In genomic region chr9:99685536-99686231, GRCm38 (mm10) we compare ENCODE assay signal across 32 mouse cellular contexts. TPM values are rescaled to one million over a fixed set of nuclear protein-coding genes. Genes with fewer than 3 reads are reported as not detected.
DNase-seq lines count a peak whose midpoint lies in the region; ATAC-seq and TF ChIP-seq lines count a peak whose summit lies in the region.
"Had no signal": no experiment of that assay in that cellular context is flagged by ENCODE, and none has a peak within 500 bp of the region (broad histone marks: within the 10 kb centered on the region; RNA-seq: fewer than 3 reads in every experiment).

No protein-coding gene starts in this region.

- 0 out of 2 replicates have a peak, but pooled peaks cover 2% of the 10 kb centered on the region for H3K36me3 ChIP-seq in lung, embryonic 15.5 days
- H3K36me3 ChIP-seq: embryonic facial prominence, embryonic 13.5 days; forebrain, embryonic 12.5 days; limb, embryonic 13.5 days; midbrain, embryonic 13.5 days had no signal

- no peaks in the 10 kb centered on the region for H3K9me3 ChIP-seq in lung, embryonic 15.5 days
- H3K9me3 ChIP-seq: embryonic facial prominence, embryonic 13.5 days; forebrain, embryonic 12.5 days; limb, embryonic 13.5 days; midbrain, embryonic 13.5 days had no signal

- DNase-seq in heart, adult 11 months = peak; percentile 54
- no peak for DNase-seq in heart, adult 18-20 months
- DNase-seq in left cerebral cortex, postnatal 4 days = peak; percentile 15
- DNase-seq in left cerebral cortex, adult 2 months (ENCODE audit: extremely low spot score in 1 of 2, low spot score in 2 of 2) = no peak
- DNase-seq in lung, postnatal 10 days = peak; percentile 57
- no peak for DNase-seq in spleen, postnatal 36 days (ENCODE audit: low spot score in 2 of 2)
- DNase-seq: cerebellum, adult 11 months; cerebellum, postnatal 36 days; embryo, embryonic 11 days; gastrocnemius, adult 2 months; kidney, adult 8-10 months; kidney, postnatal 25 days; layer of hippocampus, postnatal 36 days; thymus, postnatal 14 days had no signal

- H3K27ac ChIP-seq in left cerebral cortex, adult 2 months = no peak overlapping the region
- peak overlapping the region; percentile 91 for H3K27ac ChIP-seq in lung, embryonic 15.5 days
- H3K27ac ChIP-seq: embryonic facial prominence, embryonic 13.5 days; forebrain, embryonic 12.5 days; gastrocnemius, adult 2 months; limb, embryonic 13.5 days; liver, embryonic 14.5 days; midbrain, embryonic 13.5 days had no signal

- H3K9ac ChIP-seq in lung, embryonic 15.5 days = no peak overlapping the region
- H3K9ac ChIP-seq: embryonic facial prominence, embryonic 13.5 days; forebrain, embryonic 12.5 days; limb, embryonic 13.5 days; liver, embryonic 14.5 days; midbrain, embryonic 13.5 days had no signal

- no peak overlapping the region for H3K4me3 ChIP-seq in left cerebral cortex, adult 2 months
- H3K4me3 ChIP-seq in lung, embryonic 15.5 days = no peak overlapping the region
- H3K4me3 ChIP-seq: embryonic facial prominence, embryonic 13.5 days; erythroblast, embryonic 14.5 days; forebrain, embryonic 12.5 days; gastrocnemius, adult 2 months; limb, embryonic 13.5 days; midbrain, embryonic 13.5 days; myocyte had no signal

- TF ChIP-seq CTCF in left cerebral cortex, adult 2 months (IDR thresholded peaks at IDR 0.05) = no peak

- intact Hi-C loops in left cerebral cortex, postnatal 4 days (cut with DNase I) = no loop called here
- intact Hi-C loops in left cerebral cortex, adult 2 months (cut with DNase I) = no loop called here

- WGBS in lung, embryonic 15.5 days = 47% methylated on average over 5 of the region's 5 CpGs

- no peaks in the 10 kb centered on the region for H3K27me3 ChIP-seq in lung, embryonic 15.5 days
- H3K27me3 ChIP-seq: embryonic facial prominence, embryonic 13.5 days; forebrain, embryonic 12.5 days; limb, embryonic 13.5 days; midbrain, embryonic 13.5 days had no signal

- H3K4me2 ChIP-seq in lung, embryonic 15.5 days = no peak overlapping the region
- H3K4me2 ChIP-seq: embryonic facial prominence, embryonic 13.5 days; forebrain, embryonic 12.5 days; heart, embryonic 11.5 days; limb, embryonic 13.5 days; midbrain, embryonic 13.5 days had no signal

- H3K4me1 ChIP-seq in lung, embryonic 15.5 days = peaks cover 24% of the 10 kb centered on the region
- H3K4me1 ChIP-seq: embryonic facial prominence, embryonic 13.5 days; forebrain, embryonic 12.5 days; limb, embryonic 13.5 days had no signal

- peak; percentile 73 for ATAC-seq in lung, embryonic 15.5 days (ENCODE audit: borderline replicate concordance, extremely low read depth, low FRiP score, low TSS enrichment)
- ATAC-seq: midbrain, embryonic 13.5 days had no signal

RNA-seq across cellular contexts. Expression of gene Cldn18, which starts 31.4 kb away (rescaled TPM):
- total RNA-seq in heart, adult 18-20 months (2021) = not detected
- total RNA-seq in left cerebral cortex, postnatal 4 days (2021) = not detected
- not detected for total RNA-seq in left cerebral cortex, adult 2 months (2021)
- polyA plus RNA-seq in lung, embryonic 15.5 days (2015; fragmentation: Nextera tagmentation; extraction: Ambion mirVana) = 311 and 329 TPM in 2 replicates
- total RNA-seq: adrenal gland, adult 18-20 months; adrenal gland, postnatal 4 days; gastrocnemius, adult 2 months; layer of hippocampus, adult 8-10 months; layer of hippocampus, postnatal 36 days; left cerebral cortex, postnatal 14 days; megakaryocyte progenitor cell, adult 5-6 weeks had no signal
- polyA plus RNA-seq: erythroblast, embryonic 14.5 days; forebrain, embryonic 12.5 days; frontal cortex, adult 2 months; hindbrain, embryonic 11.5 days; limb, embryonic 13.5 days; myocyte; neural tube, embryonic 14.5 days; spleen, adult 2 months had no signal

RNA-seq across cellular contexts. Expression of gene Dzip1l, which starts 56.4 kb away (rescaled TPM):
- total RNA-seq in heart, adult 18-20 months (2021) = 1 to 10 TPM; 3.3 to 4.3 TPM
- total RNA-seq in left cerebral cortex, postnatal 4 days (2021) = 10 to 100 TPM; 21.5 to 25.0 TPM
- total RNA-seq in left cerebral cortex, adult 2 months (2021) = 10 to 100 TPM; 32.4 to 33.8 TPM
- 32.7 and 33.8 TPM in 2 replicates for polyA plus RNA-seq in lung, embryonic 15.5 days (2015; fragmentation: Nextera tagmentation; extraction: Ambion mirVana)
- total RNA-seq: megakaryocyte progenitor cell, adult 5-6 weeks had no signal

Comparison
In these comparisons a context has a peak if more than half of its experiments do, and no peak if none do; other contexts are left out.
1. DNase-seq: peak in heart, adult 11 months (single experiment), left cerebral cortex, postnatal 4 days (single experiment) and lung, postnatal 10 days (single experiment); none in heart, adult 18-20 months (0 of 2), left cerebral cortex, adult 2 months (0 of 2) and spleen, postnatal 36 days (0 of 2).
2. RNA of gene Dzip1l, which starts 56.4 kb away (total RNA-seq): 32.4 to 33.8 TPM in left cerebral cortex, adult 2 months and 21.5 to 25.0 TPM in left cerebral cortex, postnatal 4 days; 3.3 to 4.3 TPM in heart, adult 18-20 months; every median in the first group is over 4 times any median in the second.